Mouse (Mus musculus): Measurements from ENCODE around the gene Fgfr2.

GRCm38 (mm10) chr7:132722401-132723370 is 400.5 kb downstream of the Fgfr2 start:
- TF ChIP-seq ZC3H11A (IDR thresholded peaks at IDR 0.05; ENCODE audit: borderline replicate concordance, low read depth, low read length) (no peak), MAFK (IDR thresholded peaks at IDR 0.05; ENCODE audit: insufficient read depth, low read depth, low read length) (no peak), CHD2 (IDR thresholded peaks at IDR 0.05; ENCODE audit: low read depth, low read length) (no peak), ZNF384 (IDR thresholded peaks at IDR 0.05; ENCODE audit: low read depth, low read length) (no peak)
